Mouse (Mus musculus) kidney, adult 9 months (tissue): ENCODE measurements around the gene Mapk9.
"Not testable (repeated sequence)": the region's sequence is repeated elsewhere in the genome, so short reads cannot be mapped to it uniquely, and the experiment has no call there.

ENCODE experiments used
- DNase-seq: peaks from one replicate; pipeline ENCODE4 v3.0.0; 2022

Gene Mapk9

GRCm38 (mm10) chr11:49846401-49847070, at the start of gene Mapk9:
Gene Mapk9 (plus strand): TSS chr11:49846751.
- DNase-seq: peak; percentile 99

GRCm38 (mm10) chr11:49798931-49799330, 47.6 kb upstream of the Mapk9 start:
- DNase-seq: no peak

- DNase-seq: no peak
These were observed 45.0 kb upstream of the Mapk9 start for GRCm38 (mm10) chr11:49801516-49801915.

GRCm38 (mm10) chr11:49803801-49804200, 42.8 kb upstream of the Mapk9 start:
- DNase-seq: no peak

- DNase-seq: no peak
These were observed 40.3 kb upstream of the Mapk9 start for GRCm38 (mm10) chr11:49806218-49806617.

GRCm38 (mm10) chr11:49808946-49809345, 37.6 kb upstream of the Mapk9 start:
- no peak for DNase-seq

- not testable (repeated sequence) for DNase-seq
These were observed 35.9 kb upstream of the Mapk9 start for GRCm38 (mm10) chr11:49810696-49811095.

GRCm38 (mm10) chr11:49811099-49811541, 35.4 kb upstream of the Mapk9 start:
- no peak for DNase-seq

GRCm38 (mm10) chr11:49811879-49812278, 34.7 kb upstream of the Mapk9 start:
- no peak for DNase-seq

- no peak for DNase-seq
These were observed 27.5 kb upstream of the Mapk9 start for GRCm38 (mm10) chr11:49818869-49819566.

- DNase-seq: no peak
These were observed 26.9 kb upstream of the Mapk9 start for GRCm38 (mm10) chr11:49819676-49820075.

GRCm38 (mm10) chr11:49820928-49821327, 25.6 kb upstream of the Mapk9 start:
- no peak for DNase-seq

- DNase-seq: no peak
These were observed 25.0 kb upstream of the Mapk9 start for GRCm38 (mm10) chr11:49821546-49821945.

GRCm38 (mm10) chr11:49822337-49822736, 24.2 kb upstream of the Mapk9 start:
- DNase-seq: no peak

- DNase-seq: peak; percentile 75
These were observed 21.7 kb upstream of the Mapk9 start for GRCm38 (mm10) chr11:49824896-49825295.

GRCm38 (mm10) chr11:49827243-49827642, 19.3 kb upstream of the Mapk9 start:
- DNase-seq: no peak

GRCm38 (mm10) chr11:49829176-49829745, 17.3 kb upstream of the Mapk9 start:
- no peak for DNase-seq

GRCm38 (mm10) chr11:49831980-49832379, 14.6 kb upstream of the Mapk9 start:
- no peak for DNase-seq

GRCm38 (mm10) chr11:49832962-49833361, 13.6 kb upstream of the Mapk9 start:
- no peak for DNase-seq

GRCm38 (mm10) chr11:49834248-49834647, 12.3 kb upstream of the Mapk9 start:
- DNase-seq: no peak

- no peak for DNase-seq
These were observed 11.1 kb upstream of the Mapk9 start for GRCm38 (mm10) chr11:49835257-49835956.

- no peak for DNase-seq
These were observed 8.7 kb upstream of the Mapk9 start for GRCm38 (mm10) chr11:49837717-49838407.

- peak; percentile 56 for DNase-seq
These were observed 5.9 kb upstream of the Mapk9 start for GRCm38 (mm10) chr11:49840666-49841065.
